Mouse (Mus musculus) left cerebral cortex, adult 11 months (tissue): Measurements from ENCODE around the gene Tmem269.

ENCODE experiments used
- DNase-seq: peaks from one replicate; pipeline ENCODE4 v3.0.0; 2022; ENCODE audit warnings: low spot score

Gene Tmem269

DNA sequence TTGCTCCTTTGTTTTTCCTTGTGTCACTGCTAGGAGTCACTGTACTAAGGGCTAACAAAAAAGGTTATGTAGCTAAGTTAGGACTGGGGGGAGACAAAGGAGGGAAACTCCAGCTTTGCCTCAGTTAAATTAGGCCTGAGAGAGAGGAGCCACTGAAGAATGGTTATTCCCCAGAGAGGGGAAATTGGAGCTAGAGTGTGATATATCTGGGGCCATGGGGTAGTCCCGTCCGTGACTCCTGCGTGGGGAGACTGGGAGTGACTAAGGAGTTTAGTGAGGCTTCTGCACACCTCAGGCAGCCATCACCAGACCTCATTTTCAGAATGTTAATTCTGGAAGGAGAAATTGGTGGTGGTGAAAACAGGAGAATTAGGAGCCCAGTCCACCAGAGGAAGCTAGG, 16.3 kb upstream of the Tmem269 start:
- no peak for DNase-seq

DNA sequence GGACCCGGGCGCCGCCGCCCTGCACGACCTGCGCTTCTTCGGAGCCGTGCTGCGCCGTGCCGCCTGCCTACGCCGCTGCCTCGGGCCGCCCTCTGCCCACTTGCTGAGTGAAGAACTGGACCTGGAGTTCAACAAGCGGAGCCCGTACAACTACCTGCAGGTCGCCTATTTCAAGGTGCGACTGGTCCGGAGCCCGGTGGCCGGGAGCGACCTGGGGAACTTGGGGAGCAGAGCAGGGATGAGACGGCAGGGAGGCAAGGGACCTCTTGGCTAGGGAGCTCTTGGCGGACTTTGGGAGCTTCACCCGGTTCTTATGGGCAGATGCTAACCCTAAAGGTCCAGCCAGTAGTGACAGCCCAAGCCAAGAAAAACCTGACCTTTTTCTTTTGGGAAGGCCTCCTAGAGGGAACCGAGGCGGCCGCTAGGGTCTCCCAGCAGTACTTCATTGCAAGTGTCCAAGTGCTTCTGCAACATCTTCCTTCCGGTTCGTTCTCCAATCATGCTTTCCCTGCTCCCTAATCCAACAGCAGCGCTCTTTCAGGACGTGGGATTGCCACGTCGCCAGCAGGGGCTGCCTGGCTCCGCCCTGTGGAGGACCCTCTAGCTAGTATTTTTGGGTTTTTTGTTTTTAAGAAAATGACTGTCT, 15.4 kb upstream of the Tmem269 start:
- no peak for DNase-seq

GRCm38 (mm10) chr4:119232410-119233255, 14.6 kb upstream of the Tmem269 start, which contains the start of the genes AU022252 and P3h1:
Gene AU022252 (minus strand): TSS chr4:119232712.
Gene P3h1 (plus strand): TSS chr4:119232915.
- DNase-seq = peak; percentile 99

DNA sequence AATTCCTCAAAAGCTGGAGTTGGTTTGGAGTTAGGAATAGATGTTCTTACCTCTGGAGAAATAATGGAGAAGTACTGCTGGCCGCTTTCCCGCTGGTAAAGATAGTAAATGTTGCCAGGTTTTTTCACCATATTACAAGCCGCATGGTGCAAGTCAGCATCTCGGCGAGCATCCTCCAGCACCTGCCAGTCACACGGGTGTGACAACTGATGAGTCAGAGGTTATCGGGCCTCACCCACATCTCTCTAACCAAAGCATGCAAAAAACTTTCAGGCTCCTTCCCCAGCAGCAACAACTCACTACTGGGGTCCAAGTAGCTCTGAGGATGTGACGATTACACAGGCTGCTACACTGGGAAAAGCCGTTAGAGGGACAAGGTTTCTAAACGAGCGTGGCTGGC, 8.7 kb upstream of the Tmem269 start:
- DNase-seq = no peak

- no peak for DNase-seq
Observed at GRCm38 (mm10) chr4:119225719-119226118, 7.7 kb upstream of the Tmem269 start.

GRCm38 (mm10) chr4:119224534-119224933, 6.5 kb upstream of the Tmem269 start:
- no peak for DNase-seq

DNA sequence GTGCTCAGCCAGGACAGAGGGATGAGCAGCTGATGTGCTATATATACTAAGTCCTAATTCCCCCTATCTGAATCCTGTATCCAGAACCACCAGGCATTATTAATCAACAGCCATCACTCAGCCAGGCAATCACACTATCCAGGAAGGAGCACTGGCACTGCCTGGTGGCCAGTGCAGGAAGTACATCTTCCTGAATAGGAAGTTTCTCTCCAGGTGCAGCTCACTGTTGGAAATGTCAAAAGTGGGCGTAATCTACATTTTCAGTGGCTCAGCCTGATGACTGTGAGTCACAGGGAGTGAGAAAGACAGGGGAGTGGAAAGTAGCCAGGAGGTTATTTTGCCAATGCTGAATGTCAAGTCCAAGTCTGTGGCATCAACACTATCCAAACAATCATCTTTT, 5.7 kb upstream of the Tmem269 start:
- no peak for DNase-seq

DNA sequence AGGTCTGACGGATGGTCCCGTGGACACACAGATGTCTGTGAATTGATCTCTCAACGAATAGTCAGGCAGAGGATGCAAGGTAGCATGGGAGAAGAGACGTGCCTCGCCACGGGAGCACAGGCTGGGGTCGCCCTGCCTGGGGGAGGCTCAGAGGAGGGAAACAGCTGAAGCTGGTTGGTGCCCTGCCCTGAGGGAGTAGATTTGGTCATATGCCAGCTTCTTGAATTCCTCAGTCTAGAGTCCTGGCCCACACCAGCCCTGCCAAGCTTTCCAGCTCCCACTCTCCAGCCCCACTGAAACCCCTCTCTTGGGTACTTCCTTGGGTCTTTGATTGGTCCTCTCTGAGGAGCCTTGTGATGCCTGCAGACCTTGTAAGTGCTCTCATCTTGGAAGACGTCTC, 1.4 kb downstream of the Tmem269 start:
- no peak for DNase-seq

DNA sequence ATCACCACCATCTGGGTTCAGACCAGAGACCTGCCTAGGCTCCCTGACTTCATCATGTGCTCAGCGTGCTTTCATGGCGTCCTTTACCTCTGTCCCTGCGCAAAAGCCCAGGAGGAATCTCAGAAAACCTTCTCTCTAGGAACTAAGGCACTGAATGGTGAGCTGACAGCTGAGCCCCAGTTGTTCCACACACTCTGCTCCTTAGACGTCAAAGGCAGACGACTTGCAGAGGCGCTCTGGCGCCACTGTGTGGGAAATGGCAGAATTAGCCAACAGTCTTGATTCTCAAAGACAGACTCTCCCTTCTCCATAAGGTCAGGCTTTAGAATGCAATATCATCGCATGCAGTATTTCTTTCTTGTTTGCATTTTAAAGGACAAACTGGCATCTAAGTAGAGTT, 13.3 kb downstream of the Tmem269 start:
- peak; percentile 34 for DNase-seq

DNA sequence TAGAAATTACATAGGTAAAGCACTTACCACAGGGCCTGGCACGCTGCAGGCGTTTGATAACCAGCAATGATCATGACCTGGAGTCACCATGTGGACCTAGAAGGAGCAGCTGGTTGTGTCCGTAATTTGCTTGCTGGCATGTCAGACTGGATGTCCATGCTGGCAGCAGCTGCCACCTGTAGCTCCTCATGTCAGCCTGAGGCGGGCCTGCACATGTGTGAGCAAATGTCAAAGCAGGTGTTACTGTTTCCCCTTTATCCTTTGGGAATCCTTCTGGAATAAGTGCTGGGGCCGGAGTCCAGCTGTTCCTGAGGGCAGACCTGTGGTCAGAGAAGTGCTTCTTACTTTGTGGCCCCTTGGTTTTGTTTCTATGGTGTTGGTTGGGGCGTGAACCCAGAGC, 19.9 kb downstream of the Tmem269 start:
- DNase-seq = no peak

GRCm38 (mm10) chr4:119195582-119196320, 22.3 kb downstream of the Tmem269 start:
- no peak for DNase-seq

DNA sequence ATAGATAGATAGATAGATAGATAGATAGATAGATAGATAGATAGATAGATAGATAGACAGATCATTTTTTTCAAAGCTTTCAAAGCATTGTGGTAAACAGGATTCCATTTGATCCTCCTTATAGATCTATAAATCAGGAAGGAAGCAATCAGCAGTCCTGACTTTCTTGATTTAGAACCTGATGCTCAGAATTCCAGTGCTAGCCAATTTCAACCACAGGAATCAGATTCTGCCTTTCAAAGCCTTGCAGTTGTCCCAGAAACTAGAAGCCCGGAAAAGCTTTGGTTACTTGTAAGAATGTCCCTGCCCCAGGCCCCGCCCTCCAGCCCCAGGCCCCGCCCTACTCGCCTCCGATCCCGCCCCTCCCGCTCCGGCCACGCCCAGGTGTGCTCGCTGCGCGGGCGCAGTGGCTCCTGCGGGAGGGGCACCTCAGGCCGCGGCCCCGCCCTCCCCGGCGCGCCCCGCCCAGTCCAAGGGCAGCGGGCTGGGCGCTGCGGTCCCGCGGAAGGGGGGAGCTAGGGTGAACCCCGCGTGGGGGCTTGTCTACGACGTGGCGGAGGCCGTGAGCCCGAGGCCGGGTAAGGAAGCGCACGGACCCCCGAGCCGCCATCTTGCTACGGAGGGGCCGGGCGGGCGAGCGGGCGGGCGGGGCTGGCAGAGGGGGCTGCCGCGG, 23.0 kb downstream of the Tmem269 start, which contains the start of gene Svbp:
Gene Svbp (plus strand): TSS at position 398 of the 673 bp plus-strand sequence.
- DNase-seq = peak; percentile 56

GRCm38 (mm10) chr4:119192757-119193156, 25.3 kb downstream of the Tmem269 start:
- no peak for DNase-seq

GRCm38 (mm10) chr4:119191273-119191672, 26.7 kb downstream of the Tmem269 start:
- DNase-seq = no peak

DNA sequence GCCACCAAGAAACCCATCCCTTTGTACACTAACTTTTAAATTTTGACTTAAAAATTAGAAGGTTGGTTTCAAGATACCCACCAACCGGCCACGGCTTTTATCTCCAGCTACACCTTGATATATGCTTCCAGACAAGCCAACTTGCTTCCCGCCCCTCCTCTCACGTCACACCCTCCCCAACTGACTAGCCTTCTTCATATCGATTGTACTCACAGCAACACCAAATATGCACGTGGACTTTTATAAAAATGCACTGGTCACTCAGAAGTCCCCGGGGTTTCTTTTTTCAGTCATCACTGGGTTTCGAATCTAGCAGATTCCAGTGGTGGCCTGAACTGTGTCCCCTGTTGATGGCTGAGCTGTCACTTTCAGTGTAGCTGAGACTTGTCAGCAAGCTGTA, 27.4 kb downstream of the Tmem269 start:
- DNase-seq = no peak

GRCm38 (mm10) chr4:119189864-119190263, 28.2 kb downstream of the Tmem269 start, which contains the start of gene Ermap:
Gene Ermap (minus strand): TSS chr4:119190011.
- DNase-seq = no peak

GRCm38 (mm10) chr4:119189392-119189791, 28.6 kb downstream of the Tmem269 start:
- DNase-seq = no peak

- no peak for DNase-seq
Observed at GRCm38 (mm10) chr4:119188060-119188785, 29.8 kb downstream of the Tmem269 start.

DNA sequence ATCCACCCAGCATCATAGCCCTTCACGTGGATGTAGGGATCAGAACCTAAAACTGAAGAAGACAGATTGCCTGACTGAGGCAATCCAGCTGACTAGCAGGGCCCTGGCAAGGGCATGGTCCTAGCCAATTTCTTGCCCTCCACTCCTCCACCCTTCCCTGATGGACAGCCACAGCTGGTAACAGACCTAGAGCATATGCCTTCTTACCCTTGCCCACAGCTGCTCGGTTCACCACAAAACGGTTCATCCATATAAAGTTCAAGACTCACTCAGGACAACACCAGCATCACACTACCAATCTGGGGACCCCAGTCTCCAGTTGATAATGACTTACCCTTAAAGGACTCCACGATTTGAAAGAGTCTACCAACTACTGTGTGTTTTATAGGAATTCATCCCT, 32.2 kb downstream of the Tmem269 start:
- no peak for DNase-seq

- DNase-seq = no peak
Observed at GRCm38 (mm10) chr4:119183525-119183924, 34.5 kb downstream of the Tmem269 start.

GRCm38 (mm10) chr4:119181456-119181855, 36.6 kb downstream of the Tmem269 start:
- no peak for DNase-seq
